Mouse (Mus musculus) erythroblast, embryonic 14.5 days (primary cell): ENCODE measurements around the gene 1810013L24Rik. TPM values are rescaled to one million over a fixed set of nuclear protein-coding genes. Genes with fewer than 3 reads are reported as not detected.
A peak's percentile ranks its signal among the peaks of the same experiment; 100 is the strongest.

Experiments used
- H3K27me3 ChIP-seq: 2 replicates; pipeline ENCODE4 v1.6.1; 2012; ENCODE audit warnings: inconsistent platforms; ENCODE audit not compliant: control insufficient read depth
- H3K36me3 ChIP-seq: 2 replicates; pipeline ENCODE4 v1.6.1; 2012; ENCODE audit warnings: mild to moderate bottlenecking, inconsistent platforms; ENCODE audit not compliant: control insufficient read depth
- H3K4me1 ChIP-seq: 2 replicates; pipeline ENCODE4 v1.6.1; 2012; ENCODE audit warnings: inconsistent platforms; ENCODE audit not compliant: control insufficient read depth
- H3K4me3 ChIP-seq: replicated peaks from 2 replicates; pipeline ENCODE3; 2012; ENCODE audit warnings: moderate library complexity, mild to moderate bottlenecking, inconsistent platforms
- H3K9me3 ChIP-seq: 2 replicates; pipeline ENCODE4 v1.6.1; 2012; ENCODE audit warnings: low read length, inconsistent platforms, mixed read lengths; ENCODE audit not compliant: control insufficient read depth
- GATA1 ChIP-seq: IDR thresholded peaks from 2 replicates; pipeline ENCODE4 v1.6.1; 2012; ENCODE audit warnings: low read length, inconsistent platforms, mixed read lengths
- TAL1 ChIP-seq: IDR thresholded peaks from 3 replicates; pipeline ENCODE4 v1.6.1; 2012; ENCODE audit warnings: low read length, inconsistent platforms, mixed read lengths
- polyA plus RNA-seq: library from polyadenylated mRNA; stranded (reverse); fragments of >175 nt; gene quantifications from 2 replicates; pipeline ENCODE4 v1.2.3, GENCODE M21; 2012

Gene 1810013L24Rik
- polyA plus RNA-seq, 1 experiment, result 2.1 TPM

- Histone ChIP-seq H3K4me1 (peaks cover 60% of the 10 kb centered on the region), H3K4me3 (peak overlapping the region; percentile 100), H3K36me3 (peaks cover 48% of the 10 kb centered on the region), H3K9me3 (no peaks in the 10 kb centered on the region), H3K27me3 (no peaks in the 10 kb centered on the region)
- TF ChIP-seq TAL1, result no peak
- TF ChIP-seq GATA1, result no peak
Observed at GRCm38 (mm10) chr16:8830431-8831211, 721 bp downstream of the 1810013L24Rik start.

- peaks cover 53% of the 10 kb centered on the region for H3K36me3 ChIP-seq
- H3K9me3 ChIP-seq, result no peaks in the 10 kb centered on the region
- no peaks in the 10 kb centered on the region for H3K27me3 ChIP-seq
- H3K4me3 ChIP-seq, result peak overlapping the region; percentile 100
- H3K4me1 ChIP-seq, result peaks cover 64% of the 10 kb centered on the region
- TF ChIP-seq GATA1, result no peak
- TF ChIP-seq TAL1, result no peak
Observed at GRCm38 (mm10) chr16:8831241-8831640, 1.3 kb downstream of the 1810013L24Rik start.

GRCm38 (mm10) chr16:8836876-8837275 is 7.0 kb downstream of the 1810013L24Rik start:
- Histone ChIP-seq H3K9me3 (no peaks in the 10 kb centered on the region), H3K36me3 (peaks cover 99% of the 10 kb centered on the region), H3K4me3 (no peak overlapping the region), H3K27me3 (no peaks in the 10 kb centered on the region), H3K4me1 (peaks cover 61% of the 10 kb centered on the region)
- TF ChIP-seq TAL1 (no peak), GATA1 (no peak)

- Histone ChIP-seq H3K9me3 (no peaks in the 10 kb centered on the region), H3K36me3 (peaks cover 99% of the 10 kb centered on the region), H3K4me1 (peaks cover 54% of the 10 kb centered on the region), H3K27me3 (no peaks in the 10 kb centered on the region), H3K4me3 (peak overlapping the region; percentile 22)
- TF ChIP-seq TAL1 (no peak), GATA1 (peak; percentile 65; the same call in 1 of the 2 replicates)
Observed at GRCm38 (mm10) chr16:8837595-8837994, 7.7 kb downstream of the 1810013L24Rik start.

GRCm38 (mm10) chr16:8838921-8839320 is 9.0 kb downstream of the 1810013L24Rik start:
- Histone ChIP-seq H3K9me3 (no peaks in the 10 kb centered on the region), H3K27me3 (no peaks in the 10 kb centered on the region), H3K4me1 (peaks cover 46% of the 10 kb centered on the region), H3K4me3 (no peak overlapping the region), H3K36me3 (peaks cover 99% of the 10 kb centered on the region)
- TF ChIP-seq TAL1 (no peak), GATA1 (no peak)

GRCm38 (mm10) chr16:8840557-8840956 is 10.7 kb downstream of the 1810013L24Rik start:
- peaks cover 99% of the 10 kb centered on the region for H3K36me3 ChIP-seq
- no peaks in the 10 kb centered on the region for H3K27me3 ChIP-seq
- TF ChIP-seq TAL1, result no peak
- no peak for TF ChIP-seq GATA1
- peaks cover 34% of the 10 kb centered on the region for H3K4me1 ChIP-seq
- no peaks in the 10 kb centered on the region for H3K9me3 ChIP-seq
- H3K4me3 ChIP-seq, result no peak overlapping the region

GRCm38 (mm10) chr16:8842962-8843361 is 13.1 kb downstream of the 1810013L24Rik start:
- TF ChIP-seq GATA1 (no peak), TAL1 (no peak)
- peaks cover 20% of the 10 kb centered on the region for H3K4me1 ChIP-seq

GRCm38 (mm10) chr16:8843580-8844175 is 13.8 kb downstream of the 1810013L24Rik start:
- H3K4me1 ChIP-seq, result peaks cover 18% of the 10 kb centered on the region
- H3K36me3 ChIP-seq, result peaks cover 100% of the 10 kb centered on the region
- H3K9me3 ChIP-seq, result no peaks in the 10 kb centered on the region
- no peaks in the 10 kb centered on the region for H3K27me3 ChIP-seq
- TF ChIP-seq TAL1 (no peak), GATA1 (no peak)
- H3K4me3 ChIP-seq, result no peak overlapping the region

More at GRCm38 (mm10) chr16:8842962-8843361, 13.1 kb downstream of the 1810013L24Rik start:
- Histone ChIP-seq H3K36me3 (peaks cover 100% of the 10 kb centered on the region), H3K4me3 (no peak overlapping the region), H3K9me3 (no peaks in the 10 kb centered on the region), H3K27me3 (no peaks in the 10 kb centered on the region)

- Histone ChIP-seq H3K4me1 (peaks cover 18% of the 10 kb centered on the region), H3K9me3 (no peaks in the 10 kb centered on the region), H3K4me3 (no peak overlapping the region), H3K36me3 (peaks cover 100% of the 10 kb centered on the region), H3K27me3 (no peaks in the 10 kb centered on the region)
- no peak for TF ChIP-seq GATA1
- TF ChIP-seq TAL1, result no peak
Observed at GRCm38 (mm10) chr16:8845986-8846385, 16.1 kb downstream of the 1810013L24Rik start.
